Mouse (Mus musculus) G1E (cell line): ENCODE results near the gene Gm42791.

Source experiments
- CTCF ChIP-seq: IDR thresholded peaks from 2 replicates; pipeline ENCODE4 v1.5.1; 2012; ENCODE audit warnings: low read depth, low read length, inconsistent platforms, mixed read lengths
- GATA1 ChIP-seq: IDR thresholded peaks from 2 replicates; pipeline ENCODE4 v1.6.1; 2012; ENCODE audit warnings: borderline replicate concordance, low read length, inconsistent platforms, mixed read lengths
- POLR2AphosphoS5 ChIP-seq: IDR thresholded peaks from 2 replicates; pipeline ENCODE4 v1.6.1; 2012; ENCODE audit warnings: low read depth, low read length, inconsistent platforms; ENCODE audit not compliant: insufficient replicate concordance
- TAL1 ChIP-seq: conservative IDR thresholded peaks from 2 replicates; pipeline ENCODE4 v1.6.1; 2012; ENCODE audit warnings: low read depth, low read length, inconsistent platforms, mixed read lengths

DNA sequence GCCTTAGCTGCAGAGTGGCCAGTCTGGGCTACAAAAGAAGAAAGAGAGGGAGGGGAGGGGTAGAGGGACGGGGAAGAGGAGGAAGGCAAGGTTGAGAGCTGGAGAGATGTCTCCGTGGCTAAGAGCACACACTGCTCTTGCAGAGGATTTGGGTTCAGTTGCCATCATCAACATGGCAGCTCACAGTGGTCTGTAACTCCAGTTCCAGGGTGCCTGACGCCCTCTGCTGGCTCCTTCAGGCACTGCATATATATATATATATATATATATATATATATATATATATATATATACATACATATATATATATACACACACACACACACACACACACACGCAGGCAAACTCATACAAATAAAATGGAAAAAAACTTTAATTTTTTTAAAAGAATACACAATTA lies 47.5 kb downstream of the Gm42791 start:
- TF ChIP-seq CTCF (no peak), GATA1 (no peak), TAL1 (no peak), POLR2AphosphoS5 (no peak)
